Mouse (Mus musculus): ENCODE results near the gene Fam83d. TPM values are rescaled to one million over a fixed set of nuclear protein-coding genes. Genes with fewer than 3 reads are reported as not detected.
A peak's percentile ranks its signal among the peaks of the same experiment; 100 is the strongest.

The Fam83d gene
- polyA plus RNA-seq, 1 experiment from 2014 or later: 29.2 TPM

- no peak overlapping the region for H3K27ac ChIP-seq
- H3K4me3 ChIP-seq: no peak overlapping the region
Measured at GRCm38 (mm10) chr2:158760231-158760630, 7.7 kb upstream of the Fam83d start.

GRCm38 (mm10) chr2:158762339-158762738 lies 5.6 kb upstream of the Fam83d start:
- Histone ChIP-seq H3K27me3 (replicated peaks) (no peaks in the 10 kb centered on the region), H3K27ac (no peak overlapping the region), H3K36me3 (no peaks in the 10 kb centered on the region), H3K4me2 (replicated peaks) (no peak overlapping the region), H3K9me3 (no peaks in the 10 kb centered on the region), H3K4me1 (no peaks in the 10 kb centered on the region), H3K9ac (no peak overlapping the region), H3K4me3 (no peak overlapping the region)
- no peak for ATAC-seq (ENCODE audit: low FRiP score, low read depth)
- WGBS: 87% methylated on average over 5 of the region's 5 CpGs

More at GRCm38 (mm10) chr2:158760231-158760630, 7.7 kb upstream of the Fam83d start:
- no peaks in the 10 kb centered on the region for H3K4me1 ChIP-seq
- 84% methylated on average over 2 of the region's 2 CpGs for WGBS
- no peak for ATAC-seq (ENCODE audit: low FRiP score, low read depth)
- H3K9me3 ChIP-seq: no peaks in the 10 kb centered on the region
- H3K36me3 ChIP-seq: no peaks in the 10 kb centered on the region
- H3K27me3 ChIP-seq (replicated peaks): no peaks in the 10 kb centered on the region
- H3K4me2 ChIP-seq (replicated peaks): no peak overlapping the region
- no peak overlapping the region for H3K9ac ChIP-seq

GRCm38 (mm10) chr2:158768350-158768749 lies 457 bp downstream of the Fam83d start:
- H3K9me3 ChIP-seq: no peaks in the 10 kb centered on the region
- no peaks in the 10 kb centered on the region for H3K27me3 ChIP-seq (replicated peaks)
- under 1% methylated on average over 37 of the region's 37 CpGs for WGBS
- H3K4me3 ChIP-seq: peak overlapping the region; percentile 76
- H3K4me1 ChIP-seq: peaks cover 44% of the 10 kb centered on the region
- peak overlapping the region; percentile 73 for H3K9ac ChIP-seq
- H3K36me3 ChIP-seq: 0 out of 2 replicates have a peak, but pooled peaks cover 6% of the 10 kb centered on the region
- peak overlapping the region; percentile 95 for H3K4me2 ChIP-seq (replicated peaks)
- no peak overlapping the region for H3K27ac ChIP-seq
- peak; percentile 38 for ATAC-seq (ENCODE audit: low FRiP score, low read depth)

- WGBS: 7% methylated on average over 5 of the region's 5 CpGs
- no peaks in the 10 kb centered on the region for H3K9me3 ChIP-seq
- 0 out of 2 replicates have a peak, but pooled peaks cover 6% of the 10 kb centered on the region for H3K36me3 ChIP-seq
- peak overlapping the region; percentile 76 for H3K4me3 ChIP-seq
- peak overlapping the region; percentile 73 for H3K9ac ChIP-seq
- no peaks in the 10 kb centered on the region for H3K27me3 ChIP-seq (replicated peaks)
- H3K4me2 ChIP-seq (replicated peaks): peak overlapping the region; percentile 95
- no peak overlapping the region for H3K27ac ChIP-seq
- no peak for ATAC-seq (ENCODE audit: low FRiP score, low read depth)
- peaks cover 44% of the 10 kb centered on the region for H3K4me1 ChIP-seq
Measured at GRCm38 (mm10) chr2:158768771-158769170, 878 bp downstream of the Fam83d start.

- Histone ChIP-seq H3K9me3 (no peaks in the 10 kb centered on the region), H3K4me3 (peak overlapping the region; percentile 76; the same call in 1 of the 2 replicates), H3K27me3 (replicated peaks) (no peaks in the 10 kb centered on the region), H3K9ac (peak overlapping the region; percentile 73), H3K4me2 (replicated peaks) (peak overlapping the region; percentile 95), H3K4me1 (peaks cover 44% of the 10 kb centered on the region), H3K27ac (no peak overlapping the region), H3K36me3 (0 out of 2 replicates have a peak, but pooled peaks cover 6% of the 10 kb centered on the region)
- ATAC-seq (ENCODE audit: low FRiP score, low read depth): no peak
- 42% methylated on average over 13 of the region's 13 CpGs for WGBS
Measured at GRCm38 (mm10) chr2:158770126-158770757, 2.3 kb downstream of the Fam83d start.

GRCm38 (mm10) chr2:158771066-158771763 lies 3.3 kb downstream of the Fam83d start:
- Histone ChIP-seq H3K9me3 (no peaks in the 10 kb centered on the region), H3K4me1 (peaks cover 44% of the 10 kb centered on the region), H3K27me3 (replicated peaks) (no peaks in the 10 kb centered on the region), H3K4me2 (replicated peaks) (peak overlapping the region; percentile 95), H3K4me3 (no peak overlapping the region), H3K9ac (no peak overlapping the region), H3K27ac (no peak overlapping the region), H3K36me3 (0 out of 2 replicates have a peak, but pooled peaks cover 9% of the 10 kb centered on the region)
- WGBS: 52% methylated on average over 11 of the region's 11 CpGs
- ATAC-seq (ENCODE audit: low FRiP score, low read depth): no peak

- H3K36me3 ChIP-seq: 0 out of 2 replicates have a peak, but pooled peaks cover 9% of the 10 kb centered on the region
- no peaks in the 10 kb centered on the region for H3K27me3 ChIP-seq (replicated peaks)
- H3K9ac ChIP-seq: no peak overlapping the region
- no peak overlapping the region for H3K4me3 ChIP-seq
- H3K4me2 ChIP-seq (replicated peaks): no peak overlapping the region
- no peak overlapping the region for H3K27ac ChIP-seq
- H3K9me3 ChIP-seq: no peaks in the 10 kb centered on the region
- H3K4me1 ChIP-seq: peaks cover 52% of the 10 kb centered on the region
- 86% methylated on average over 13 of the region's 13 CpGs for WGBS
- ATAC-seq (ENCODE audit: low FRiP score, low read depth): no peak
Measured at GRCm38 (mm10) chr2:158772808-158773207, 4.9 kb downstream of the Fam83d start.

GRCm38 (mm10) chr2:158774886-158775285 lies 7.0 kb downstream of the Fam83d start:
- no peak overlapping the region for H3K4me2 ChIP-seq (replicated peaks)
- ATAC-seq (ENCODE audit: low FRiP score, low read depth): no peak
- H3K27me3 ChIP-seq (replicated peaks): no peaks in the 10 kb centered on the region
- no peaks in the 10 kb centered on the region for H3K9me3 ChIP-seq
- WGBS: 89% methylated on average over 8 of the region's 8 CpGs
- no peak overlapping the region for H3K27ac ChIP-seq
- H3K9ac ChIP-seq: no peak overlapping the region
- H3K36me3 ChIP-seq: peaks cover 22% of the 10 kb centered on the region
- peaks cover 40% of the 10 kb centered on the region for H3K4me1 ChIP-seq
- H3K4me3 ChIP-seq: no peak overlapping the region

- no peak for ATAC-seq (ENCODE audit: low FRiP score, low read depth)
- H3K27ac ChIP-seq: no peak overlapping the region
- H3K9me3 ChIP-seq: no peaks in the 10 kb centered on the region
- WGBS: 88% methylated on average over 4 of the region's 4 CpGs
- H3K4me2 ChIP-seq (replicated peaks): no peak overlapping the region
- peaks cover 39% of the 10 kb centered on the region for H3K36me3 ChIP-seq
- peaks cover 21% of the 10 kb centered on the region for H3K4me1 ChIP-seq
- H3K27me3 ChIP-seq (replicated peaks): no peaks in the 10 kb centered on the region
- no peak overlapping the region for H3K9ac ChIP-seq
- H3K4me3 ChIP-seq: no peak overlapping the region
Measured at GRCm38 (mm10) chr2:158776716-158777115, 8.8 kb downstream of the Fam83d start.

- H3K4me3 ChIP-seq: no peak overlapping the region
- H3K9me3 ChIP-seq: no peaks in the 10 kb centered on the region
- H3K9ac ChIP-seq: 0 out of 2 replicates have a peak overlapping the region, but pooled peaks have one; percentile 3
- peaks cover 15% of the 10 kb centered on the region for H3K4me1 ChIP-seq
- WGBS: 80% methylated on average over 6 of the region's 6 CpGs
- no peaks in the 10 kb centered on the region for H3K27me3 ChIP-seq (replicated peaks)
- peaks cover 42% of the 10 kb centered on the region for H3K36me3 ChIP-seq
- no peak overlapping the region for H3K27ac ChIP-seq
- no peak overlapping the region for H3K4me2 ChIP-seq (replicated peaks)
- no peak for ATAC-seq (ENCODE audit: low FRiP score, low read depth)
Measured at GRCm38 (mm10) chr2:158777490-158777889, 9.6 kb downstream of the Fam83d start.

- H3K9me3 ChIP-seq: no peaks in the 10 kb centered on the region
- no peak for ATAC-seq (ENCODE audit: low FRiP score, low read depth)
- H3K4me3 ChIP-seq: no peak overlapping the region
- no peaks in the 10 kb centered on the region for H3K27me3 ChIP-seq (replicated peaks)
- H3K36me3 ChIP-seq: peaks cover 39% of the 10 kb centered on the region
- no peak overlapping the region for H3K4me2 ChIP-seq (replicated peaks)
- WGBS: 86% methylated on average over 7 of the region's 7 CpGs
- H3K9ac ChIP-seq: no peak overlapping the region
- peaks cover 10% of the 10 kb centered on the region for H3K4me1 ChIP-seq
- H3K27ac ChIP-seq: no peak overlapping the region
Measured at GRCm38 (mm10) chr2:158778349-158778748, 10.5 kb downstream of the Fam83d start.

GRCm38 (mm10) chr2:158781126-158781525 lies 13.2 kb downstream of the Fam83d start:
- no peak for ATAC-seq (ENCODE audit: low FRiP score, low read depth)
- 93% methylated on average over 7 of the region's 7 CpGs for WGBS
- Histone ChIP-seq H3K9me3 (no peaks in the 10 kb centered on the region), H3K4me2 (replicated peaks) (no peak overlapping the region), H3K9ac (no peak overlapping the region), H3K4me3 (no peak overlapping the region), H3K36me3 (peaks cover 62% of the 10 kb centered on the region), H3K4me1 (peaks cover 10% of the 10 kb centered on the region), H3K27me3 (replicated peaks) (no peaks in the 10 kb centered on the region), H3K27ac (no peak overlapping the region)

All from neural tube, embryonic 12.5 days (tissue).